Mouse (Mus musculus) layer of hippocampus, adult 11-12 months (tissue): ENCODE data around the gene Tsc22d2.

ENCODE experiments used
- DNase-seq: peaks from one replicate; pipeline ENCODE4 v3.0.0; 2022; ENCODE audit warnings: low spot score

The Tsc22d2 gene

GRCm38 (mm10) chr3:58515947-58516601 is 101.6 kb downstream of the Tsc22d2 start:
- DNase-seq = no peak
